Mouse (Mus musculus): ENCODE measurements around the gene Urgcp. TPM values are rescaled to one million over a fixed set of nuclear protein-coding genes. Genes with fewer than 3 reads are reported as not detected.

Urgcp gene
- total and polyA plus RNA-seq, 2 experiments from 2014 or later: 33.4 to 48.1 TPM

GRCm38 (mm10) chr11:5795290-5795689 is 33.1 kb upstream of the Urgcp start:
- no peaks in the 10 kb centered on the region for H3K4me1 ChIP-seq (ENCODE audit: insufficient read depth)
- H3K4me3 ChIP-seq (ENCODE audit: low read depth, low read length): no peak overlapping the region
- WGBS: 83% methylated on average over 9 of the region's 9 CpGs
- no peak for TF ChIP-seq CTCF (IDR thresholded peaks at IDR 0.05; ENCODE audit: low read depth)
- ATAC-seq (no peak), DNase-seq (no peak)
- peaks cover 78% of the 10 kb centered on the region for H3K36me3 ChIP-seq (ENCODE audit: insufficient read depth)
- H3K4me2 ChIP-seq (ENCODE audit: low read depth): no peak overlapping the region
- no peak overlapping the region for H3K9ac ChIP-seq
- H3K27me3 ChIP-seq (ENCODE audit: insufficient read depth, low read length): no peaks in the 10 kb centered on the region
- H3K9me3 ChIP-seq (ENCODE audit: low read length): no peaks in the 10 kb centered on the region
- H3K27ac ChIP-seq (ENCODE audit: low read depth, low read length): peak overlapping the region; percentile 45; the same call in 1 of the 2 replicates

- peaks cover 34% of the 10 kb centered on the region for H3K36me3 ChIP-seq (ENCODE audit: insufficient read depth)
- no peaks in the 10 kb centered on the region for H3K27me3 ChIP-seq (ENCODE audit: insufficient read depth, low read length)
- H3K4me3 ChIP-seq (ENCODE audit: low read depth, low read length): no peak overlapping the region
- no peak for TF ChIP-seq CTCF (IDR thresholded peaks at IDR 0.05; ENCODE audit: low read depth)
- peaks cover 20% of the 10 kb centered on the region for H3K4me1 ChIP-seq (ENCODE audit: insufficient read depth)
- 92% methylated on average over 1 of the region's 1 CpGs for WGBS
- H3K9ac ChIP-seq: no peak overlapping the region
- no peaks in the 10 kb centered on the region for H3K9me3 ChIP-seq (ENCODE audit: low read length)
- DNase-seq: no peak
- no peak overlapping the region for H3K27ac ChIP-seq (ENCODE audit: low read depth, low read length)
- H3K4me2 ChIP-seq (ENCODE audit: low read depth): no peak overlapping the region
- no peak for ATAC-seq
These were observed 28.3 kb upstream of the Urgcp start for GRCm38 (mm10) chr11:5790431-5790830.

- no peaks in the 10 kb centered on the region for H3K27me3 ChIP-seq (ENCODE audit: insufficient read depth, low read length)
- peak overlapping the region; percentile 80 for H3K4me2 ChIP-seq (ENCODE audit: low read depth)
- no peak overlapping the region for H3K27ac ChIP-seq (ENCODE audit: low read depth, low read length)
- no peak for TF ChIP-seq CTCF (IDR thresholded peaks at IDR 0.05; ENCODE audit: low read depth)
- 89% methylated on average over 3 of the region's 3 CpGs for WGBS
- peaks cover 28% of the 10 kb centered on the region for H3K36me3 ChIP-seq (ENCODE audit: insufficient read depth)
- peaks cover 20% of the 10 kb centered on the region for H3K4me1 ChIP-seq (ENCODE audit: insufficient read depth)
- DNase-seq (no peak), ATAC-seq (no peak)
- H3K9me3 ChIP-seq (ENCODE audit: low read length): no peaks in the 10 kb centered on the region
- H3K4me3 ChIP-seq (ENCODE audit: low read depth, low read length): no peak overlapping the region
- no peak overlapping the region for H3K9ac ChIP-seq
These were observed 27.7 kb upstream of the Urgcp start for GRCm38 (mm10) chr11:5789754-5790333.

GRCm38 (mm10) chr11:5789071-5789753 is 27.0 kb upstream of the Urgcp start:
- WGBS: 75% methylated on average over 6 of the region's 6 CpGs

GRCm38 (mm10) chr11:5788056-5789014 is 26.2 kb upstream of the Urgcp start, which contains the start of gene Dbnl:
TSS of gene Dbnl (plus strand) at chr11:5788488.
- TF ChIP-seq CTCF (IDR thresholded peaks at IDR 0.05; ENCODE audit: low read depth): peak; percentile 69
- 1% methylated on average over 74 of the region's 74 CpGs for WGBS
- peak; percentile 98 for ATAC-seq
- H3K4me1 ChIP-seq (ENCODE audit: insufficient read depth): peaks cover 20% of the 10 kb centered on the region
- H3K4me3 ChIP-seq (ENCODE audit: low read depth, low read length): peak within 1 kb of the TSS; percentile 91
- DNase-seq: peak; percentile 96
- peak within 1 kb of the TSS; percentile 80 for H3K4me2 ChIP-seq (ENCODE audit: low read depth)
- no peaks in the 10 kb centered on the region for H3K9me3 ChIP-seq (ENCODE audit: low read length)
- H3K9ac ChIP-seq: peak within 1 kb of the TSS; percentile 91
- peak within 1 kb of the TSS; percentile 92 for H3K27ac ChIP-seq (ENCODE audit: low read depth, low read length)
- H3K36me3 ChIP-seq (ENCODE audit: insufficient read depth): peaks cover 15% of the 10 kb centered on the region
- no peaks in the 10 kb centered on the region for H3K27me3 ChIP-seq (ENCODE audit: insufficient read depth, low read length)

More at GRCm38 (mm10) chr11:5789071-5789753, 27.0 kb upstream of the Urgcp start:
- peak overlapping the region; percentile 92 for H3K27ac ChIP-seq (ENCODE audit: low read depth, low read length)
- peak overlapping the region; percentile 91 for H3K4me3 ChIP-seq (ENCODE audit: low read depth, low read length)
- H3K36me3 ChIP-seq (ENCODE audit: insufficient read depth): peaks cover 24% of the 10 kb centered on the region
- H3K27me3 ChIP-seq (ENCODE audit: insufficient read depth, low read length): no peaks in the 10 kb centered on the region
- no peaks in the 10 kb centered on the region for H3K9me3 ChIP-seq (ENCODE audit: low read length)
- TF ChIP-seq CTCF (IDR thresholded peaks at IDR 0.05; ENCODE audit: low read depth): peak; percentile 40; the same call in 1 of the 2 replicates
- H3K4me1 ChIP-seq (ENCODE audit: insufficient read depth): peaks cover 20% of the 10 kb centered on the region
- H3K4me2 ChIP-seq (ENCODE audit: low read depth): peak overlapping the region; percentile 80
- DNase-seq (no peak), ATAC-seq (no peak)
- peak overlapping the region; percentile 91 for H3K9ac ChIP-seq

- peak overlapping the region; percentile 80 for H3K4me2 ChIP-seq (ENCODE audit: low read depth)
- peaks cover 20% of the 10 kb centered on the region for H3K4me1 ChIP-seq (ENCODE audit: insufficient read depth)
- ATAC-seq (no peak), DNase-seq (no peak)
- H3K27me3 ChIP-seq (ENCODE audit: insufficient read depth, low read length): no peaks in the 10 kb centered on the region
- peaks cover 12% of the 10 kb centered on the region for H3K36me3 ChIP-seq (ENCODE audit: insufficient read depth)
- H3K9me3 ChIP-seq (ENCODE audit: low read length): no peaks in the 10 kb centered on the region
- H3K4me3 ChIP-seq (ENCODE audit: low read depth, low read length): peak overlapping the region; percentile 91
- WGBS: 42% methylated on average over 8 of the region's 8 CpGs
- TF ChIP-seq CTCF (IDR thresholded peaks at IDR 0.05; ENCODE audit: low read depth): no peak
- peak overlapping the region; percentile 91 for H3K9ac ChIP-seq
- peak overlapping the region; percentile 92 for H3K27ac ChIP-seq (ENCODE audit: low read depth, low read length)
These were observed 25.5 kb upstream of the Urgcp start for GRCm38 (mm10) chr11:5787671-5788055.

All from forebrain, postnatal 0 days (tissue).